9 mouse cellular contexts compared by ENCODE assay signal in the genomic region with DNA sequence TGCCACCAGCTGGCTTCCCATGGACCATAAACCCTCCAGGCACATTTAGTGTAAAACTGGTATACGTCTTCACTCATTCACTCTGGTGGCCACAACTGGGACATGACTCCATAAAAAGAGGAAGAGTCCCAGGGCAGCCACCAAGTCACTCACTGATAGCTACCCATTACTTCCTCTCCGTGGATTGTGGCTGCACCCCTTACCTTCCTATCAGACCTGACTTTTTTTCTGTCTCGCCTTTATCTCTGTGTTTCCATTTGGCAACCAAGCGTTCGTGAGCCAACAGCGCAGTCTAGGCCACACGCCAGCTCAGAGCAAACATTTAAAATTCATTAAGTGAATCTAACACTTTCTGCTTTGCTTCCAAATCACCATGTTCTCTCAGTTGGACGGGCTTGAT. TPM values are rescaled to one million over a fixed set of nuclear protein-coding genes. Genes with fewer than 3 reads are reported as not detected.
DNase-seq lines count a peak whose midpoint lies in the region; ATAC-seq and TF ChIP-seq lines count a peak whose summit lies in the region.
"Had no signal": no experiment of that assay in that cellular context is flagged by ENCODE, and none has a peak within 500 bp of the region (broad histone marks: within the 10 kb centered on the region; RNA-seq: fewer than 3 reads in every experiment).

No protein-coding gene starts in this region.

- peak; percentile 17; the same call in 1 of the 2 replicates for TF ChIP-seq CTCF in layer of hippocampus, adult 2 months (conservative IDR thresholded peaks at IDR 0.05)

- 91% methylated on average over 8 of the region's 8 CpGs for WGBS in hindbrain, embryonic 11.5 days

- H3K4me2 ChIP-seq in hindbrain, embryonic 11.5 days (replicated peaks; ENCODE audit: low read depth, low read length) = no peak overlapping the region
- H3K4me2 ChIP-seq: heart, embryonic 15.5 days had no signal

- peak; percentile 28 to 50 for DNase-seq in cerebellum, postnatal 10 days
- no peak for DNase-seq in cerebellum, postnatal 4 days (ENCODE audit: low spot score in 2 of 2)
- peak; percentile 35 for DNase-seq in A20 (ENCODE audit: low read depth, low spot score)
- peak; percentile 49 to 68 for DNase-seq in layer of hippocampus, adult 2 months (ENCODE audit: low spot score in 2 of 2)
- DNase-seq in lung, postnatal 25 days (ENCODE audit: low spot score) = peak; percentile 27
- DNase-seq in retina, postnatal 1 day = no peak
- DNase-seq in T-cell, adult 2 months (ENCODE audit: low spot score) = no peak
- no peak for DNase-seq in hindbrain, embryonic 11.5 days (ENCODE audit: low spot score)

- no peaks in the 10 kb centered on the region for H3K9me3 ChIP-seq in hindbrain, embryonic 11.5 days (ENCODE audit: control insufficient read depth, low read length)
- H3K9me3 ChIP-seq: heart, embryonic 15.5 days had no signal

- H3K9ac ChIP-seq in hindbrain, embryonic 11.5 days (ENCODE audit: low read depth, low read length) = no peak overlapping the region
- H3K9ac ChIP-seq: heart, embryonic 15.5 days had no signal

- H3K27ac ChIP-seq in layer of hippocampus, adult 2 months = peak overlapping the region; percentile 39; the same call in 1 of the 2 replicates
- no peak overlapping the region for H3K27ac ChIP-seq in hindbrain, embryonic 11.5 days (ENCODE audit: low read depth, low read length)
- H3K27ac ChIP-seq: heart, embryonic 15.5 days had no signal

- ATAC-seq in hindbrain, embryonic 11.5 days (ENCODE audit: low FRiP score) = no peak

- no peaks in the 10 kb centered on the region for H3K36me3 ChIP-seq in hindbrain, embryonic 11.5 days (ENCODE audit: control insufficient read depth, insufficient read depth, low read length)
- H3K36me3 ChIP-seq: heart, embryonic 15.5 days had no signal

- no peaks in the 10 kb centered on the region for H3K27me3 ChIP-seq in hindbrain, embryonic 11.5 days (ENCODE audit: control insufficient read depth, insufficient read depth, low read length)
- H3K27me3 ChIP-seq: heart, embryonic 15.5 days had no signal

- H3K4me1 ChIP-seq in hindbrain, embryonic 11.5 days (replicated peaks; ENCODE audit: control insufficient read depth, insufficient read depth, low read length) = no peaks in the 10 kb centered on the region

- no peak overlapping the region for H3K4me3 ChIP-seq in layer of hippocampus, adult 2 months
- no peak overlapping the region for H3K4me3 ChIP-seq in hindbrain, embryonic 11.5 days (ENCODE audit: low read depth, low read length)
- H3K4me3 ChIP-seq: heart, embryonic 15.5 days had no signal

RNA-seq across cellular contexts. Expression of a gene that starts 53.9 kb away (rescaled TPM):
- 10 to 100 TPM; 75.0 to 78.4 TPM for total RNA-seq in layer of hippocampus, adult 2 months (2021)
- 14.4 and 18.1 TPM in 2 replicates for polyA plus RNA-seq in hindbrain, embryonic 11.5 days (2014; fragmentation: Nextera tagmentation; extraction: Ambion mirVana)

Comparison
In these comparisons a context has a peak if more than half of its experiments do, and no peak if none do; other contexts are left out.
1. DNase-seq: peak in cerebellum, postnatal 10 days (2 of 2), A20 (single experiment), layer of hippocampus, adult 2 months (2 of 2) and lung, postnatal 25 days (single experiment); none in cerebellum, postnatal 4 days (0 of 2), retina, postnatal 1 day (single experiment), T-cell, adult 2 months (single experiment) and hindbrain, embryonic 11.5 days (single experiment).